Mouse (Mus musculus): Measurements from ENCODE around the gene Agps. TPM values are rescaled to one million over a fixed set of nuclear protein-coding genes. Genes with fewer than 3 reads are reported as not detected.

Agps gene
- polyA plus RNA-seq (2012; fragmentation: generic; extraction: Trizol): 1 to 10 TPM in 1 of 2 experiments, under 1 TPM in 1; 0.80 to 4.8 TPM

GRCm38 (mm10) chr2:75831881-75832633, at the start of gene Agps:
Agps (plus strand) TSS chr2:75832177.

DNA sequence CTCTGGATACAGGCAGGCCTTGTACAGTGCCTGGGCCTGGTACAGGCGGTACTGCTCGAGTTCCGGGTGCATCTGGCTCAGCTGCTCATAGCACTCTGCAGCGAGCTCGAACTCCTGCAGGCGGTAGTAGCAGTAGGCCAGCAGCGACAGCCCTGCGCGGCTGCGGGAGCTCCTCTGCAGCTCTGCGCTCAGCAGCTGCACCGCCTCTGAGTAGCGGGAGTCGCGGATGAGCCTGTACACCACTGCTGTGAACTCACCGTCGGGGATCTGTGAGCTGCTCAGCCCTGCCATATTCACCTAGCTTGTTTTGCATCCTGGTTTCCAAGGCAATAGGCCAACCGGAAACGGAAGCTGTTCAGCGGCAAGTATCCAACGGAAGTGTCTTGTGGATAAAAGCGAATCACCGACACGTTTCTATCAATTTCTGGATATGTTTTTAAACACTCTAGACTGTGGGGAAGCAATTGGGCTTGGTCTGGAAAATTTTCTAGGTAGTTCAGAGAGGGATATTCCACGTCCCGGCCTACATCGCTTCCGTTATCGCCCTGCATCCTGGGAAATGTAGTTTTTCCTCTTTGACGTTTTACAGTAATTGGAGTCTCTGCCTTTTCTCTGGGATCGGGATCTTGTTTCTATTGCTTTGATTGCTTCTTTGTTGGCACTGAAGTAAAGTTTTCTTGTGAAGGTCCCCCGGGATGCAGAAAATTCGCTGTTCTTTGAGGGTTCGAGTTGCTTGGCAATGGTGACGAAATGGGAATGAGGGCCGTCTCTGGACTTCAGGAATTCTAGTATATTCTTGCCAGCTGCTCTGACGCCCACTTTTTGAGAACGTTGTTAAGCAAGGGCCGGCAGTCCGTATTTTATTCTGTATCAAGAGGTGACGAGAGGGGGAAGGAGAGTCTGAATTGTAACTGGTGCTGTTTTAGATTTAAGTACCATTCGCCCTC, 106.4 kb downstream of the Agps start, which contains the start of gene Ttc30b:
TSS of gene Ttc30b (minus strand) at position 469 of the 947 bp plus-strand sequence.

DNA sequence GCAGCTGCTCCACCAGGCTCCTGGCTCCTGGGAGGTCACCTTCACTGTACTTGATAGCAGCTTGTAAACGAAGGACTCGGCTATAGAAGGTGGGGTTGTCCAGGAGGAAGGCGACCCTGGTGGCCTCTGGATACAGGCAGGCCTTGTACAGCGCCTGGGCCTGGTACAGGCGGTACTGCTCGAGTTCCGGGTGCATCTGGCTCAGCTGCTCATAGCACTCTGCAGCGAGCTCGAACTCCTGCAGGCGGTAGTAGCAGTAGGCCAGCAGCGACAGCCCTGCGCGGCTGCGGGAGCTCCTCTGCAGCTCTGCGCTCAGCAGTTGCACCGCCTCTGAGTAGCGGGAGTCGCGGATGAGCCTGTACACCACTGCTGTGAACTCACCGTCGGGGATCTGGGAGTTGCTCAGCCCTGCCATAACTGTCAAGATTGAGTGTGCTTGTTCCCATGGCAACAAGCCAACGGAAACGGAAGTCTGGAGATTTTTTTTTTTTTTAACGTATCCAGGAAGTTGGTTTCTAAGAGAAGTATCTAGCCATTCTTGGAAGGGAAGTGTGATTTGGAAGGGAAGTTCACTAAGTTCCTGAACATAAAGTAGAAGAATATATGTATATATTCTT, 145.9 kb downstream of the Agps start, which contains the start of gene Ttc30a2:
TSS of gene Ttc30a2 (minus strand) at position 419 of the 617 bp plus-strand sequence.

Other genes with a start within 250 kb of the Agps start
- gene Hnrnpa3, start 172.9 kb upstream of the Agps start, polyA plus RNA-seq (2012; fragmentation: generic; extraction: Trizol): 100 to 1,000 TPM in 1 of 2 experiments, 10 to 100 TPM in 1; 40.4 to 131 TPM
- gene Nfe2l2, start 127.5 kb upstream of the Agps start, polyA plus RNA-seq (2012; fragmentation: generic; extraction: Trizol): 10 to 100 TPM in 1 of 2 experiments, 1 to 10 TPM in 1; 8.4 to 66.1 TPM
- gene Ttc30b, start 106.4 kb downstream of the Agps start, polyA plus RNA-seq (2012; fragmentation: generic; extraction: Trizol): 1 to 10 TPM in 1 of 2 experiments, under 1 TPM in 1; 0.16 to 4.3 TPM
- gene Ttc30a2, start 146.0 kb downstream of the Agps start, polyA plus RNA-seq (2012; fragmentation: generic; extraction: Trizol): not detected
- gene Ttc30a1, start 149.8 kb downstream of the Agps start, polyA plus RNA-seq (2012; fragmentation: generic; extraction: Trizol): under 1 TPM; 0.05 to 0.47 TPM

Measured in C3H10T1/2 (cell line).